Mouse (Mus musculus): ENCODE results near the gene Pnmt.

Pnmt gene

DNA sequence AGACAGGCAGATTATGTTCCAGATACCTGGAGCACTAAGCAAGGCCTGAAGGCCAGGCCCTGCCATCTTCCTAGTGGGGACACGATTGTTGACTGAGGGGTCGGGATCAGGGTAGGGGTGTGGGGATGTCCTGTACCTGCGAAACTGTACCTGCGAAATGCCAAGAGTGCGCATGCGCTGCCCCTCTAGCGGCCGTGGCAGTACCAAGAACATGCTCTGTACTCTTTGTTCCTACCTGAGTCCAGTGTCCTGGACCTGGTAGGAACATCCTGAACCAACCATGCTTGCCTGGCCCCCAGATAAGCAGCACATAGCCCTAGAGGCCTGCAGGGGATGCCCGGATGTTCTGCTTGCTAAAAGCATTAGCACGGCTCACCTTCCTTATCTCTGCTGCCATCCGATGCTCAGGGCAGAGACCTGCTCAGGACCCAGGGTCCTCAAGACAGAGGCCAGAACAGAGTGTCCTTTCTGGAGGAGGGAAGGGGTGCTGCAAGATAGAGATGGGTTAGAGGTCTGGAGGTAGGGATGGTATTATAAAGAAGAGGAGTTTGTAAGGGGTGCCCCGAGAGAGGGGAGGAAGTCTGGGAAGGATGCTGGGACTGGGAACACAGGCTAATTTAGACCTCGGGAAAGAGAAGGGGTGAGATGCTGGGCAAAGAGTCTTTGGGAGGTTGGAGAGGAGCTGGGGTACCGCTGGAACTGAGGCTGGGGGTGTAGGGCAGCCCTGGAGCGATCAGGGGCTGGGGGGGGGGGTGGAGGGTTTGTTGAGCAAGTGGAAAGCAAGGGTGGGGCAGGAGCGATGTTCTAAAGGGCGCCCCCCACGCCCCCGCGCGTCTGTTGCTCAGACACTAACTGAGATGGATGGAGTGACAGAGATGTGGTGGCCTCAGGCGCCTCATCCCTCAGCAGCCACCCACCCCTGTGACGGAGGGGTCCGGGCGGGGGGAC lies at the start of gene Pnmt:
Gene Pnmt, plus strand, starts transcription at position 813 of the 948 bp plus-strand sequence.
- no peak for DNase-seq (ENCODE audit: low spot score)

DNA sequence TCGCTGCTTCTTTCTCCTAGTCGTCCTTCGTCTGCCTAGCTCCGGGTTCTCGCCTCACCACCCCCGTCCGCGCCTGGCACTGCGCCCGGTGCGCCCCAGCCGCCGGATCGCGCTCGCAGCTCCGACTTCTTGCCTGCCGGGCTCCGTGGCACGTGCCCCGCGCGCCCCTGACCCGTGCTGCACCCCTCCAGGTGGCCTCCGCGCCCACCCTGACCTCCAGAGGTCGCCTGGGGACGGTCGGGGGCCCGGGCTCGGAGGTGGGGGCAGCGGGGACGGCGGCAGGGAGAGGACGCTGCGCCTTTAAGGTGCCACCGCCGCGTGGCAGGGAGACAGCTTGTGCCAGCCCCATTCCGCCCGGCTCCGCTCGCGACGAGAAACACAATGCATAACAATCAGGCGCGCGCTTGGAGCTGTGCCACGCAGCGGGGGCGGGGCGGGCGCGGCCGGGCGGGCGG lies 47.7 kb upstream of the Pnmt start:
- no peak for DNase-seq (ENCODE audit: low spot score)

DNA sequence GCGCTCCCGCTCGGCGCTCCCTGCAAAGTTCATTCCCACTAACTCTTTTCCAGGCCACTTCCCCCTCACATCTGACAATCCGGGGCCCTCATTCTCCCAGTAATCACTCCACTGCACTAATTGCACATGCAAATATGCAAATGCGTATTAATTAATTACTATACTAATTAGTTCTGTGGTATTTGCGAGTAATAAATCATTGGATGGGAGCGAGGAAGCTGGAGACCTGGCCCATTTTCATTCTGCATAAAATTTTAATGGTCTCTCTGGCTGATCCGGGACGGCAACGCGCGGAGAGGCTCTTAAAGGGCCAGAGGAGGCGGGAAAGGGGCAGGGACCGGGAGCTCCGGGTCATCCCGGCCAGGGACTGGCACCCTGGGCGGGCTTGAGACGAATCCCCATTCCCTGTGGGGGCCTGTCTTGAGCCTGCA lies 47.2 kb upstream of the Pnmt start:
- no peak for DNase-seq (ENCODE audit: low spot score)

DNA sequence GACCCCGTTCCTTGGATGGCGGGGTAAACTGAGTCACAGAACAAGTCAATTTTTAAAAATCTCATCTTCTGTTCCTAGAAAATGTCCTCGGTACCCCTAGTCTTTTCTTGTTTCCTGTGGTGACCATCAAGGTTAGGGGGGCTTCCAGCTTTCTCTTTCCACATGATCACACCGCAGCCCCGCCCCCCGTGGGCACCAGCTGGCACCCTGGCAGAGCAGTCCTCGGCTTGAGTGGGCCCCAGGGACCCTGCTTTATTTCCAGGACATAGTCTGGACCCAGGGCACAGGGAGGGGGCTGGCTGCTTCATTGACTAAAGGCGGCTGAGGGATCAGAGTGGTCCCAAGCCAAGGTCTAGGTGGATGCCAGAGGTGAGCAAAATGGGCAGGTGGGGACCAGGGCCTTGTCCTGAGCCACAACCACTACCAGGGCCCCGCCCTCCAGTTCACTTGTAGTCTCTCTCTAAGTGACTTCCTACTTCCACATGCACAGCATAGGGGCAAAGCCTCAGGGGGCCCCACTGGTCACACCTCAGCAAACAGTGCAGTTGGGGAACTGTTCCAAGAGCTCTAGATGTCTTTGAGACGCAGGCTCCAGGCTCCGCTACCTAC lies 46.5 kb upstream of the Pnmt start:
- DNase-seq (ENCODE audit: low spot score) = no peak

DNA sequence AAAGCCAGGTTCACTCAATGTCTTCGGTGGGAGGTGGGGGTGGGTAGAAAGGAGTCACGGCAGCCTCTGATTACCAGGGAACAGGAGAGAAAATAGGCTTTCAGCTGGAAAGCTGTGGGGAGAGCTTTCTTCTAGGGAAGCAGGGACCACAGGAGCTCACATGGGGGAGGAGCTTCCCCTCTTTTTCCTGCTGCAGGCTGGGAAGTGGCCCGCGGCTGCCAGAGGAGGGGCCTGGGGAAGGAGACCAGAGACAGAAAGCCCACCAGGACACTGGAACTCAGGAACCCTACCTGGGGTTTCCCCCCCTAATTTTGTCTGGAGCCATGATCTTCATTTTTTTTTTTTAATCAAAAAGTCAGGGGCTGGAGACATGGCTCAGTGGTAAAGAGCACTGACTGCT lies 45.7 kb upstream of the Pnmt start:
- DNase-seq (ENCODE audit: low spot score) = no peak

DNA sequence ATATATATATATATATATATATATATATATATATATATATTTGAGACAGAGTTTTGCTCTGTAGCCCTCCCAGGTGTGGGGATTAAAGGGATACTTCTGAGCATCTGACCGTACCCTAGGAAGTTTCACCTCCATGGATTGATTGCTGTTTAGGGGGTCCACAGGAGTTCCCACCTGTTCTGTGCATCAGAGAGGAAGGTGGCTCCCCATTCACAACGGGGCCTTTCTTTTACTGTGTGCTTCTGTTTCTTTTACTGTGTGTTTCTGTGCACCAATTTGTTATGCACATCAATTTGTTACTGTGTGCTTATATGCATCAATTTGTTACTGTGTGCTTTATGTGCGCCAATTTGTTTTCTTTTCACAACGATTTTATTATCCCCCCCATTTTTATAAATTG lies 45.1 kb upstream of the Pnmt start:
- DNase-seq (ENCODE audit: low spot score) = no peak

DNA sequence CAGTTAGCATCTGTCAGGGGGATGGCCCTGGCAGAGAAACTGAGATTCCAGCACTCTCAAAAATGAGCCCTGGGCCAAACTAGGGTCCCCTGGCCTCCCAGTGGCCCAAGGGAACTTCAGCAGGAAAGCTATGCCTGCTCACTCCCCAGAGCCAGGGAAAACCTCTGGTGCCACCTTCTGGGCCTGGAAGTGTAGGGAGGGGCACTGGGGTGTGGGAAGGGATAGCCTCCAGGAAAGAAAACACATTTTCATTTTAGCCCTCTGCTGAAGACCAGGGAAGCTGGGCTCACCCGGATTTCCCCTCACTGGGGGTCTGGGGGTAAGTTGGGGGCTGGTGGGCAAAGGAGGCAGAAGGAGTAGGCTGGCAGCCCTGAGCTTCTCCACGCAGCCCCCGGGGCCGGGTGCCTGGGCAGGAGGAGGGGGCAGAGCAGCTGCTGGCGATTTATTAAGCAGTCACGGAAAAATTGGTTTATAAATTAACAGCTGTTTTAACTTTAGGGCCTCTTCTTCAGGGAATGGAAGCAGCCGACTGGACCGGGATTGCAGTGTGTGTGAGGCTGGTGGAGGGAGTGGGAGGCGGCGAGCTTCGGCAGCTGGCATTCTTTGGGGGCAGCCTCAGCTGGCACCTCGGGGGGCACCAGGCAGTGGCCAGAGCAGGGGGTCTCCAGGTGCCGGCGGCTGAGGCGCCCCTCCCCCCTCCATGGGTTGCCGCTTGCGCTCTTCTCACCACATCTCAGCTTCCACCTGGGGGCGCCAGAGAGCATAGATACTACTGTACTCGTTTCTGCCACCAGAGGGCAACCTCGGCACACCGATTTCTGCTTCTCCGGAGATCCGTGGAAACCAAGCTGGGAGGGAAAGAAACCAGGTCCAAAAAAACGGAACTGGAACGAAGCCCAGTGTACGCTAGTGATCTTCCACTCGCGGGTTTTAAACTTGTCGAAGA lies 44.0 kb upstream of the Pnmt start:
- peak; percentile 99 for DNase-seq (ENCODE audit: low spot score)

DNA sequence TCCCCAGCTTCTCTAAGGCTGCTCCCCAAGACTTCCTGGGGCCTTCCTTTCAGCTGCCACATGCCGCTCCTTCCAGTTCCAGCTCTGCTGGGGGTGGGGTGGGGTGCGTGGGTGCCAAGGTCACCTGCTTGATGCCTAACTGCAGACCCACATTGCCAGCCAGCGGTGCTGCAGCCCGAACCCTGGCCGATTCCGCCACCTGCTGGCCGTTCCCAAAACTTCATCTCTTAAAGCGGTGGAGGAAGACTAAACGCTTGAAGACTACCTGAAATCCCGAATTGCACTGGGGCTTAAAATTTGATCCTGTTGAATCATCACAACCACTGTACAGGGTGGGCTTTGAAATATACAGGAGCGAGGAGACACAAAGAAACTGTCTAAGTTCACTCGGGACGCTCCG lies 41.0 kb upstream of the Pnmt start:
- DNase-seq (ENCODE audit: low spot score) = peak; percentile 76

DNA sequence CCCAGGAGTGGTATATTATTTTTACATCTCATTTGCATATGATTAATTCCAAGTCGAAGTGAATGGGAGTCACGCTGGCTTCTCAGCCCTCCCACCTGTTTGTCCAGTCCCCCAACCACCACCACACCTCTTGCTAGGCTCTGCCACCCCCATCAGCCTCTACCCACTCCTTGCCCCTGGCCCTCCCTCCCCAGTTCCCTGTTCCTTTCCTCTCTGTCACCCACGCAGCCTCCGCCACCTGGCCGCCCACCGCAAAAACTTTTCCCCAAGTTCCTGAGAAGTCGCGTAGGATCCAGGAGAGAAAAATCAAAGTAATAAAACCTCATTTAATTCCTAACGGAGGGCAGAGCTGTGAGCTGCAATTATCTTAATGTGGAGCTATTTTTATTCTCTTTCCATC lies 40.1 kb upstream of the Pnmt start:
- DNase-seq (ENCODE audit: low spot score) = no peak

DNA sequence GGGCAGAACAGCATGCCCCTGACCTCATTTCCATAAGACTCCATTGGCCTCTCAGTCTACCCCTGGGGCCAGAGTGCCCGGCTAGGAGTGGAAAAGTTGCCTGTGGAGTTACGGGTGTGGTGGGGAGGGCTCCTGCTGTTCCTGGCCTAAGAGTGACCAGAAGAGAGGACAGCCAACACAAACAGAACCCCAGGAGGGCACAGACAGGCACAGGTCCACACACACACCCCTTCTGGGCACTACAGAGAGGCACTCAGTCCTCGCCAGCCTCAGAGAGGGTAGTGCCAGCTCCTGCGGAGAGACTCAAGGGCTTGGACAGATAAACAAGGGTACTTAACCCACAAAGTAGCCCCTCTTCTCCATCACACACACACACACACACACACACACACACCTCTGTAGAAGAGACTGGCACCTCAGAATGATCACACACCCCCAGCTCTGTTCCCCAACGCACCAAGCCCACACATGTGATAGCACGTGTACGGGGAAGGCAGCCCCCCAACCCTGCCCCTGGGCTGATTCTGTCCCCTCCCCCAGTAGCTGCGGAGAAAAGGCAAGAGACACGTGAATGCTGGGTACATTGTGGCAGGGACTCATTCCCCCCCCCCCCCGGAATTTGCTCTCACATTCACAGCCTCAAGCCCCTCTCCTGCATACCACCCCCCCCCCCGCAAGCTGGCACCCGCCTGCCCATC lies 38.7 kb upstream of the Pnmt start:
- DNase-seq (ENCODE audit: low spot score) = no peak

DNA sequence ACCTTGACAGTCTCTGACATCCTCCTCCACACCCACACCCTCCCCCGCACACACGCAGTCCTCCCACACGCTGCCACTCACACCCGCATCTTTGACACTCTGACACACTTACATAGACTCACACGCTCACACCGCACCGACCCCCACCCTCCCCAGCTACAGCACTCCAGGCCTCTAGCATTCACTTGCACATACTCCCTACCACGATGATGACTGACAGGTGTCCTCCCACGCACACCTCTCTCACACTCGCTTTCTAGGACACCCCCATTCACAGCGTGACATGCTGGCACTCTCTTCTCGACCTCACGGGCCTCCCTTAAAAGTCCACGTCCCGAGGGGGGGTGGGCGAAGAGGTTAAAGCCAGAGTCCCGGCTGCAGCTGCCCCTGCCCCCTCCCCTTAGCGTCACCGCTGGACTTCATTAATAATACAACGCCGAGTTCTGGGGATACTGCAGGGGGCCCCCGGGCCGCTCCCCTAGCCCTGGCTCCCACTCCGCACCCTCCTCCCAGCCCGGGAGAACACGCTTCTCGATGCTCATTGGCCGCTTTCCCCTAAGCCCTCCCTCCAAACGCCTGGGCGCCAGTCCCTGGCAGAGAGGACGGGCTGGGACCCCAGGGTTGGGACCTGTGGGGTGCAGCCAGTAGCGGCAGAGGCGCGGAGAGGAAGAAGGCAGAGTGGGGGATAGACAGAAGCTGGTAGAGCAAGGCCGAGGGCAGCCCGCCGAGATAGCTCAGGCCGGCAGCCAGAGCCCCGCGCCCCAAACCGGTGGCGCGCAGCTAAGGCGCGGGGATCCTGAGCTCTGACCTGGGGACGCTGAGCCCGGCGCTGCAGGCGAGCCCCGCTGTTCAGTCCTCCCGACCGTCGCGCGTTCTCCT lies 37.9 kb upstream of the Pnmt start, which contains the start of gene Ppp1r1b:
Gene Ppp1r1b, plus strand, starts transcription at position 322 of the 879 bp plus-strand sequence.
- no peak for DNase-seq (ENCODE audit: low spot score)

DNA sequence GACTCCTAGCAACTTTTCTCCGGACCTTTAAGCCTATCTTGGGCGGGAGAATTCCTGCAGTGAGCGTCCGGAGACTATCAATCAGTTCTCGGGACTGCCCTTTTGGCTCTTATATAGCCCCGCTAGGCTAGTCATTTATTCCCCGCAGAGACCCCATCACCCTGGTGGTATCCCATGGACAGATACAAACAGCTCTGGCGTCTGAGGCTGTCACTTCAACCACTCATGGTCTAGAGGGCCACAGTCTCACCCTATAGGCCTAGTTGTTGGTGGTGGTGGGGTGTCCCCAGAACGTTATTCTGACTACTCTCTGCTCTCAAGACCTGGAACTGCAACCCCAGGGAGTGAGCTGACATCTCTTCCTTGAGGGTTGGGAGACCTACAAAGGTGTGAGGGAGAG lies 36.9 kb upstream of the Pnmt start:
- DNase-seq (ENCODE audit: low spot score) = no peak

DNA sequence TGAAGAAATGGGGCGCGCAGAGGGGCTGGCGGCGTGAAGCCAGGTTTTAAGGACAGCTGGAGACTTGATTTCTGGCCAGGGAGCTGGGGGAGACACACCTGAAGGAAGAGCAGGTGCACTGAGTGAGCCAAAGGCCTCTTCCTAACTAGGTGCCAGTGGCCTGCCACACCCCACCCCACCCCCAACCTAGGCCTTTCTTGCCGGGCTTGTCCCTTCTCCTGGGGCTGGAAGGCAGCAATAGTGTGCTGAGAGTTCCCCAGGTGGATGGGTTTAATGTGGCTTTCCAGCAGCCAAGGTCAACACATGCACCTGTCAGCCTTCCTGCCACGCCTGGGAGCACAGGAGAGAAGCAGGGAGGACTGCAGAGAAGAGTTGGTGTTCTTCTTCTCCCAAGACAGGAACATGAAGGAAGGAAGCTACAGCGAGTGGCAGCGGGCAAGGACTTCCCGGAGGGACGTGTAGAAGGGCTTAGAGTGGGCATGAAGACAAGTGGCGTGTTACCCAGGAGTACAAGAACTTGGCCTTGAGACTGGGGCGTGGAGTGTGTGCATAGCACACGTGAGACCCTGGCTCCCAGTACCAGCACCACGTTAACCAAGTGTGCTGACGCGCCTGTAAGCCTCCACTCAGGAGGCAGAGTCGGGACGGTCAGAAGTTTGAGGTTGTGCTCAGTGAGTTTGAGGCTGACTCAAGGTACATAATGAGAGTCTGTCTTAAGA lies 33.8 kb upstream of the Pnmt start:
- DNase-seq (ENCODE audit: low spot score) = no peak

DNA sequence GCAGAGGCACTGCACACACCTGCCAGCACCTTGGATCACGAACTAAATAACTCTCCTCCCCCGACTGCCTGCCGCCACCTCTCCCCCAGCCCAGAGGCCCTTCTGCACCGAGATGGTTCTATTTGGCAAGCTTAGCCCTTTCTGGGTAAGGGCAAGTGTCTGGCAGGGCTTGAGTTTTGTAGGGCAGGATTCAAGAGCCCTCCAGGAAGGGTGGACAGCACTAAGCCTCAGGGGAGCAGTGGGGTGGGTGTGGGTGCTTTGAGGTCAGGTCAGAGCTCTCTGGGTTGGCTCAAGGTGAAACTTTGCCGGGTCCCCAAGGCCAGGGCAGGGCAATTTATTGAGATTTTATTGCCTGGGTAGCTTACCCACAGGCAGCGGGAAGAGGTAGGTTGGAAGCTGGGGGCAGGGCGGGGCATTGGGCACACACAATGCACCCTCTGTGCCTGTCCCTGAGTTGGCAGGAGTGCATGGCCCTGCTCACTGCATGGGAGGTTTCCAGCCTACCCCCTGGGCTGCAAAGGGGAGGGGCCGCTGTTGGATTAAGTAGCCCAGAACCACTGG lies 32.5 kb upstream of the Pnmt start:
- no peak for DNase-seq (ENCODE audit: low spot score)

DNA sequence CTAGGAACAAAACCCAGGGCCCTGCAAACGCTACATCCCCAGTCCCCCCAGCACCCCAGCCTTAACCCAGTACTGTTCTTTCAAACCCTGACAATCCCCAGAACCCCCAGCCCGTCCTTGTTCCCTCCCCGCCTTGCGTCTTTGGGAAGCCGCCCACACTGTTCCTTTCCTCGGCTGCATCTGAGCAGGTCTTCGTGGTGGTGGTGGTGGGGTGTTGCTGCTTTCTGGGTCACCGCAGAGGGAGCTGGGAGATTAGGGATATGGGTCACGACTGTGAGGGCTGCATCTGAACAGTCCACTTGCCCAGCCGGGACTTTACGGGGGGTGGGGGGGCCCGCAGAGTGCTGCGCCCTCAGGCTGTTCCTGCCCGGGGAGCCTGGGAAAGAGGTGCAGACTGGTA lies 31.8 kb upstream of the Pnmt start:
- no peak for DNase-seq (ENCODE audit: low spot score)

DNA sequence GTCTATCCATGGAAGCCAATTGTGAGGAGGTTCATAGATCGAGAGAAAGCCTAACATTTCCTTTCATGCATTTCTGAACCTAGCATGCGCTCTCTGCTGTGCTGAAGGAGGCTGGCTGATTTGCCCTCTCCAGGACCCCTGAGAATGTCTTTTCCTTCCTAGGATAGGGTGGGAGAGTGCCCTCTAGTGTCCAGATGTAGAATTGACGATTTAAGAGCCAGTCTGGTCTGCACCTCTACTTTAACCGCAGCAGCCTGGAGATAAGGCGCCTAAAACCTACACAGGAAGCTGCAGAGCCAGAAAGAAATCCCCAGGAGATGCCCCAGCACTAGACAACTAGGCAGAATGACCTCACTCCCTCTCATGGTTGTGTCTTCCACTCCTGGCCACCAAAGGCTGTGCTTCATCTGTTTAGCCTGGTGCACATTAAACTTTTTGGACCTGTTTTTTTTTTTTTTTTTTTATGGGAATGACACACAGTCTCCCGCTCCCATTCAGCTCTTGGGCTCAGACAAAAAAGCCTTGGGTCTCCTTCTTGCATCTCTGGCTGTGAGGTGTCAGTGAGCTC lies 30.4 kb upstream of the Pnmt start:
- peak; percentile 71 for DNase-seq (ENCODE audit: low spot score)

DNA sequence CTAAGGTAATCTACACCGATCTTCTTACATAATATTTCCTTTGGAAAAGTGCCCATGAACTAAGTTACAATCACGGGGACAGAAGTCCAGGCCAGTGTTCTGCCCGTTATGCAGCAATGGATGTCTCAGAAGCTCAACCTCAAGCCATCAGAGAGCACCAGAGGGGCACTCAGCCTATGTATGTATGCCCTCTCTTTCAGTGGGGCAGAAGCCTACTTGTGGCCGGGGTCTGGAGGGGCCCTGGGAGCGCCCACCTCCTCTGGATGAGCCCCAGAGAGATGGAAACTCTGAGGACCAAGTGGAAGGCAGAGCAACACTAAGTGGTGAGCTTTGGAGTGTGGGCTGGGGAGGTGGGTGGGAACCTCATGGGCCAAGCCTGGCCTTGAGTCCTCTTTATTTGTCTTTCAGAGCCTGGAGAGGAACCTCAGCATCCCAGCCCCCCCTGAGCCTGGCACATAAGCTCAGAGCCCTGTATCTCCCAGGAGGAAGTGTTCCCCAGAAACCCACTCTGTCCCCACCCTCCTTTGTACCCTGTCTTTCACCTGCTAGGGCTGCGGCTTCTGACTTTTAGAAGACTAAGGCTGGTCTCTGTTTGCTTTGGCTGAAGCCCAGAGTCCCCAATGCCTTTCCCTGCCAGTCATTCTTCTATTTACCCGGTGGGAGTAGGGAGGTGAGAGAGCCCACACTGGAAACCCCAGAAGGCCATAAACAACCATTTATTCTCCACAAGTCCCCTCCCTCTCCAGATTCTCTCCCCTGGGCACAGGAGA lies 29.4 kb upstream of the Pnmt start:
- no peak for DNase-seq (ENCODE audit: low spot score)

DNA sequence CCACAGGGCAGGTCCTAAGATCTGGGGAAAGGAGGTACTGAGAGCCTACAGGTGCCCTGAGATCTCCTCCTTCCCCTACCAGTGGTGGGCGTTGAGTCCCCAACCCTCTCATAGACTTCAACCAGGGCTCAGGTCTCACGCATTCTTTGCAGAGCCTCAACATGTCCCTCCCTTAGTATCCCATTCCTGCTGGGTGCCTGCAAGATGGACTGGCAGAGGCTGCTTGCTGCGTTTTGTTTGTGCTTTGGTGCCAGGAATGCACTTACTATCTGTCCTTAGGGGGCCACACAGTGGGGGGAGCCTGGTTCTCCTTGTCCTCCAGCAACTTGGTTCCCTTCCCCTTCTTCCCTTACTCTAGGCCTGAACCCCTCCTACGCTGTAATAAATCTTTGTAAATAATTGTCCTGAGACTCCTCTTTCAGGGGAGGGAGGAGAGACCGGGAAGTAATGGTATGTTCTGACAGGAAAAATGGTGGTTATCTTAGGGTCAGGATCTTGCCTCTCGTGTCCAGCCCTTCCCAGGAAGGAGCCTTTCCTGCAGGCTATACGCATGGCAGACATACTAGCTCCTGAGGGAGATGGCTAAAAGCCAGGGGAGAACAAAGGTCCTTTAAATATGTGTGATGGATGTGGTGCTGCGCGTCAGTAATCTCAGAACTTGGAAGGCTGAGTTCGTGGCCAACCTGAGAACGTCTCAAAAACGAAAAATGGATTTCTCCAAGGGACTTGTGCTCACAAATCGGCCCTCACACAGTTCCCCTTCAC lies 28.7 kb upstream of the Pnmt start:
- DNase-seq (ENCODE audit: low spot score) = no peak

Data from layer of hippocampus, adult 9-10 months (tissue).